Mouse (Mus musculus) MEL (cell line): ENCODE measurements around the gene Fam219a. TPM values are rescaled to one million over a fixed set of nuclear protein-coding genes. Genes with fewer than 3 reads are reported as not detected.

Experiments
- DNase-seq: peaks from one replicate; pipeline ENCODE4 v3.0.0; 2011; ENCODE audit warnings: low read depth, low spot score
- H3K27ac ChIP-seq: 2 replicates; pipeline ENCODE4 v1.5.1; 2012; ENCODE audit warnings: low read depth, mild to moderate bottlenecking, control low read depth, low read length, moderate library complexity; ENCODE audit not compliant: control insufficient read depth
- H3K27me3 ChIP-seq, 2 experiments: fragments of 150-350 bp in 1 of 2; sonication (generic) in 1 of 2; 2 replicates each; pipeline ENCODE4 v1.6.1; 2012; ENCODE audit warnings: low read length in 2 of 2, mild to moderate bottlenecking in 2 of 2, improper control_type of control experiment in 1 of 2, moderate library complexity in 1 of 2; ENCODE audit not compliant: insufficient read depth in 2 of 2, control insufficient read depth in 1 of 2
- H3K36me3 ChIP-seq, 2 experiments: 2 replicates each; pipeline ENCODE4 v1.6.1; 2012 to 2014; ENCODE audit warnings: low read length in 2 of 2, improper control_type of control experiment in 1 of 2, inconsistent platforms in 1 of 2, mild to moderate bottlenecking in 1 of 2; ENCODE audit not compliant: insufficient read depth in 2 of 2, control insufficient read depth in 1 of 2
- H3K4me1 ChIP-seq, 2 experiments: fragments of 150-350 bp in 1 of 2; sonication (generic) in 1 of 2; 2 replicates each; pipeline ENCODE4 v1.6.1; 2012; ENCODE audit warnings: low read length in 2 of 2, improper control_type of control experiment in 1 of 2, mild to moderate bottlenecking in 1 of 2; ENCODE audit not compliant: insufficient read depth in 2 of 2, control insufficient read depth in 1 of 2
- H3K4me3 ChIP-seq, 2 experiments: fragments of 150-350 bp in 1 of 2; sonication (generic) in 1 of 2; 2 replicates each; pipeline ENCODE4 v1.5.1; 2012; ENCODE audit warnings: low read depth in 2 of 2, low read length in 2 of 2, mild to moderate bottlenecking in 2 of 2, moderate library complexity in 2 of 2, control low read depth in 1 of 2, improper control_type of control experiment in 1 of 2; ENCODE audit not compliant: control insufficient read depth in 1 of 2, insufficient read depth in 1 of 2
- H3K79me2 ChIP-seq: 2 replicates; pipeline ENCODE4 v1.6.1; 2012; ENCODE audit warnings: mild to moderate bottlenecking, low read length, moderate library complexity; ENCODE audit not compliant: control insufficient read depth, poor library complexity, insufficient read depth
- H3K9ac ChIP-seq: 2 replicates; pipeline ENCODE4 v1.6.1; 2012; ENCODE audit warnings: low read depth, mild to moderate bottlenecking, control low read depth, low read length, moderate library complexity; ENCODE audit not compliant: control insufficient read depth, poor library complexity, severe bottlenecking
- H3K9me3 ChIP-seq: fragments of 150-350 bp; sonication (generic); replicated peaks from 2 replicates; pipeline ENCODE4 v1.6.1; 2012; ENCODE audit warnings: mild to moderate bottlenecking, low read length, improper control_type of control experiment, moderate library complexity; ENCODE audit not compliant: insufficient read depth
- CTCF ChIP-seq, 3 experiments: IDR thresholded peaks in 2 of 3; conservative IDR thresholded peaks in 1 of 3; 2 replicates each; pipeline ENCODE4 v1.5.1; 2011 to 2012; ENCODE audit warnings: low read length in 3 of 3, low read depth in 2 of 3, mild to moderate bottlenecking in 2 of 3, improper control_type of control experiment in 1 of 3, inconsistent platforms in 1 of 3, mixed read lengths in 1 of 3, moderate library complexity in 1 of 3; ENCODE audit not compliant: control insufficient read depth in 1 of 3, insufficient read depth in 1 of 3, poor library complexity in 1 of 3, severe bottlenecking in 1 of 3
- JUND ChIP-seq: IDR thresholded peaks from 2 replicates; pipeline ENCODE4 v1.6.1; 2011; ENCODE audit warnings: low read depth, mild to moderate bottlenecking, improper control_type of control experiment, low read length
- MAFK ChIP-seq: IDR thresholded peaks from 2 replicates; pipeline ENCODE4 v1.6.1; 2011; ENCODE audit warnings: low read depth, mild to moderate bottlenecking, low read length, improper control_type of control experiment, borderline replicate concordance
- MEF2A ChIP-seq: IDR thresholded peaks from 2 replicates; pipeline ENCODE4 v1.6.1; 2014; ENCODE audit warnings: low read depth, mild to moderate bottlenecking, inconsistent platforms, low read length, improper control_type of control experiment; ENCODE audit not compliant: poor library complexity, insufficient replicate concordance, severe bottlenecking; ENCODE audit errors: extremely low read depth
- MXI1 ChIP-seq: IDR thresholded peaks from 2 replicates; pipeline ENCODE4 v1.6.1; 2011; ENCODE audit warnings: mild to moderate bottlenecking, low read depth, low read length, improper control_type of control experiment
- MYC ChIP-seq: IDR thresholded peaks from 2 replicates; pipeline ENCODE4 v1.6.1; 2011; ENCODE audit warnings: low read depth, mild to moderate bottlenecking, low read length, improper control_type of control experiment, moderate library complexity
- NELFE ChIP-seq: IDR thresholded peaks from 2 replicates; pipeline ENCODE4 v1.6.1; 2011; ENCODE audit warnings: low read depth, low read length, improper control_type of control experiment
- NRF1 ChIP-seq: IDR thresholded peaks from 2 replicates; pipeline ENCODE4 v1.6.1; 2014; ENCODE audit warnings: low read depth, mild to moderate bottlenecking, inconsistent platforms, low read length, improper control_type of control experiment, moderate library complexity; ENCODE audit not compliant: poor library complexity, insufficient read depth, severe bottlenecking
- POLR2A ChIP-seq, 2 experiments: IDR thresholded peaks; 2 replicates each; pipeline ENCODE4 v1.6.1; 2011 to 2012; ENCODE audit warnings: low read length in 2 of 2, mild to moderate bottlenecking in 2 of 2, control low read depth in 1 of 2, improper control_type of control experiment in 1 of 2, low read depth in 1 of 2, moderate library complexity in 1 of 2; ENCODE audit not compliant: control insufficient read depth in 1 of 2, insufficient read depth in 1 of 2, poor library complexity in 1 of 2
- POLR2AphosphoS2 ChIP-seq: IDR thresholded peaks from 2 replicates; pipeline ENCODE4 v1.6.1; 2011; ENCODE audit warnings: low read length, improper control_type of control experiment
- RCOR1 ChIP-seq: IDR thresholded peaks from 2 replicates; pipeline ENCODE4 v1.6.1; 2012; ENCODE audit warnings: low read depth, mild to moderate bottlenecking, inconsistent platforms, low read length, improper control_type of control experiment
- SIN3A ChIP-seq: IDR thresholded peaks from 2 replicates; pipeline ENCODE4 v1.6.1; 2012; ENCODE audit warnings: low read length, improper control_type of control experiment, inconsistent platforms
- TCF12 ChIP-seq: IDR thresholded peaks from 2 replicates; pipeline ENCODE4 v1.6.1; 2014; ENCODE audit warnings: low read depth, mild to moderate bottlenecking, inconsistent platforms, low read length, improper control_type of control experiment, moderate library complexity
- UBTF ChIP-seq: IDR thresholded peaks from 2 replicates; pipeline ENCODE4 v1.6.1; 2012; ENCODE audit warnings: low read depth, mild to moderate bottlenecking, inconsistent platforms, low read length, improper control_type of control experiment, moderate library complexity, borderline replicate concordance; ENCODE audit not compliant: insufficient read depth
- USF2 ChIP-seq, 2 experiments: IDR thresholded peaks; 2 replicates each; pipeline ENCODE4 v1.6.1; 2011 to 2012; ENCODE audit warnings: improper control_type of control experiment in 2 of 2, low read length in 2 of 2, borderline replicate concordance in 1 of 2, inconsistent platforms in 1 of 2, low read depth in 1 of 2, mild to moderate bottlenecking in 1 of 2; ENCODE audit not compliant: insufficient read depth in 1 of 2
- ZC3H11A ChIP-seq: IDR thresholded peaks from 2 replicates; pipeline ENCODE4 v1.6.1; 2012; ENCODE audit warnings: low read depth, mild to moderate bottlenecking, inconsistent platforms, low read length, improper control_type of control experiment
- ZKSCAN1 ChIP-seq: IDR thresholded peaks from 2 replicates; pipeline ENCODE4 v1.6.1; 2012; ENCODE audit warnings: low read depth, mild to moderate bottlenecking, inconsistent platforms, low read length, improper control_type of control experiment, moderate library complexity
- ZMIZ1 ChIP-seq: IDR thresholded peaks from 2 replicates; pipeline ENCODE4 v1.6.1; 2012; ENCODE audit warnings: low read depth, mild to moderate bottlenecking, inconsistent platforms, low read length, improper control_type of control experiment, moderate library complexity
- polyA plus RNA-seq, 2 experiments: library from polyadenylated mRNA; stranded (reverse) in 1 of 2; unstranded in 1 of 2; fragments of >175 nt in 1 of 2; fragments of >200 nt in 1 of 2; gene quantifications; 2 replicates each; pipeline versions ENCODE4 v1.2.1 to v1.2.4; 2012; ENCODE audit warnings: low replicate concordance in 2 of 2, low read depth in 1 of 2; ENCODE audit not compliant: insufficient read length in 2 of 2, insufficient read depth in 1 of 2, missing spikeins in 1 of 2
- total RNA-seq: library from RNA; depleted of rRNA; stranded (reverse); fragments of 300-350 nt; gene quantifications from 2 replicates; pipeline ENCODE4 v1.2.3, GENCODE M21; 2012

Fam219a gene
- total and polyA plus RNA-seq, 3 experiments, result 0.85 to 3.8 TPM; not detected in 1

DNA sequence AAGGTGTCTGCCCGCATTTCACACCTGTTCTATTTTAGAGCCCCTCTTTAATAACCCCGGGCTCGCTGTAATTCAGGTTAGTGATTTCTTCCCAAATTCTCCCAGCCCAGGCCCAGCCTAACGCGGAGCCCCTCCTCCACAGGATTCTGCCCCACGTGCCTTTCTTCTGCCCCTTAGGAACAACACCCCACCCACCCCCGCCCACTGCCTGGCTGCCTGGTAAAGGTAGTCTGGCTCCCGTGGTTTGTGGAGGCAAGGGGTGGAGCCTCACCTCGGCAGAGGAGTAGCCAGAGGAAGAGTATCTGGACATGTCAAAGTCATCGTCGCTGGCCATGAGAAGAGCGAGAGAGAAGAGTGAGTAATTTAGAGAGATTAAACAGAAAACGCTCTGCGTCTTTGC, 48.7 kb downstream of the Fam219a start:
- no peak for DNase-seq
- Histone ChIP-seq H3K27me3 (0 out of 4 replicates have a peak, but pooled peaks cover 0 to 2% of the 10 kb centered on the region in 2 experiments), H3K4me1 (peaks cover 0 to 7% of the 10 kb centered on the region in 2 experiments; a peak in 2 of 4 replicates), H3K79me2 (no peaks in the 10 kb centered on the region), H3K36me3 (no peaks in the 10 kb centered on the region), H3K9me3 (no peaks in the 10 kb centered on the region), H3K4me3 (no peak overlapping the region), H3K27ac (no peak overlapping the region), H3K9ac (no peak overlapping the region)
- no peak for TF ChIP-seq ZC3H11A
- no peak for TF ChIP-seq NELFE
- no peak for TF ChIP-seq NRF1
- TF ChIP-seq ZMIZ1, result no peak

DNA sequence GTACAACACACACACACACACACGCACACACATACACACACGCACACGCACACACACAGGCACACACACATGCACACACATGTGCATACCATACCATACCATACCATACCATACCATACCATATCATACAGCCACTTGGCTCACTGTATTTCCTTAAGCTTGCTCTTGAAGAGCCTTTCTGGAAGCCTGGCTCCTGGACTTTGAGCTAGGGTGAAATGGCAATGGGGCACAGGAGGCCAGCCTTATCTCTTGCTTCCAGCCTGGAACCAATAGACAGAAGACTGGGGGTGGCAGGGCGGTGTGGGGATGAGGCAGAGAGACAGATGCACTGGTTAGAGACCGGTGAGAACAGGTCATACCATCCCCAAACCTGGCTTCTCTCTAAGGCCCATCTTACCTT, 50.1 kb downstream of the Fam219a start:
- H3K27me3 ChIP-seq, result 0 out of 4 replicates have a peak, but pooled peaks cover 0 to 2% of the 10 kb centered on the region in 2 experiments
- no peak overlapping the region for H3K9ac ChIP-seq
- no peaks in the 10 kb centered on the region for H3K36me3 ChIP-seq
- no peaks in the 10 kb centered on the region for H3K79me2 ChIP-seq
- peaks cover 0 to 7% of the 10 kb centered on the region in 2 experiments; a peak in 2 of 4 replicates for H3K4me1 ChIP-seq
- TF ChIP-seq TCF12 (no peak), USF2 (IDR thresholded peaks at IDR 0.05; ENCODE audit: borderline replicate concordance in 1 of 2, insufficient read depth in 1 of 2, low read depth in 1 of 2, low read length in 2 of 2) (no peak), POLR2AphosphoS2 (no peak), MYC (no peak), CTCF (IDR thresholded peaks at IDR 0.05 in 2 of 3, conservative IDR thresholded peaks at IDR 0.05 in 1 of 3; ENCODE audit: control insufficient read depth in 1 of 3, insufficient read depth in 1 of 3, low read depth in 2 of 3, low read length in 3 of 3, poor library complexity in 1 of 3, severe bottlenecking in 1 of 3) (no peak), MXI1 (no peak), MEF2A (no peak), POLR2A (IDR thresholded peaks at IDR 0.05; ENCODE audit: control insufficient read depth in 1 of 2, insufficient read depth in 1 of 2, low read depth in 1 of 2, low read length in 2 of 2, poor library complexity in 1 of 2) (no peak), RCOR1 (no peak), ZKSCAN1 (no peak), NELFE (no peak)
- DNase-seq, result no peak
- H3K9me3 ChIP-seq, result no peaks in the 10 kb centered on the region
- no peak overlapping the region for H3K4me3 ChIP-seq
- H3K27ac ChIP-seq, result no peak overlapping the region

DNA sequence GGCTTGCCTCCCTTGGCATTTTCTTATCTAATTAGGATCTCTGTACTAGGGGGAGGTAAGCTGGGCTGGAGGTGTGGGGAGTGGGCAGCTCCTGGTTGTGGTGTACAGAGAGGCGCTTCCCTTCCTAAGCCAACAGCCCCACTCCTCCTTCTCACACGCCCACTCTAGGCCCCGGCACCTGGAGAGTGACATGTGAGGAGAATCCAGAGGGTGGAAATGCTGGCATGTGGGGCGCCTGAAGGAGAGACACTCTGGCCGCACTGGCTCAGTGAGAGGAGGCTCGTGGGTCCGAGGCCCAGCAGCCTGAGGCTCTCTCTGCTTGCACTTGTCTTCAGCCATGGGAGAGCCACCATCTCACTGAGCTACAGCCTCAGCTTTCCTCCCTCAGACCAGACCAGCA, 51.0 kb downstream of the Fam219a start:
- Histone ChIP-seq H3K4me1 (no peaks in the 10 kb centered on the region), H3K4me3 (no peak overlapping the region), H3K9ac (no peak overlapping the region), H3K36me3 (no peaks in the 10 kb centered on the region), H3K27me3 (peaks cover 0 to 3% of the 10 kb centered on the region in 2 experiments; a peak in 1 of 4 replicates), H3K27ac (no peak overlapping the region), H3K9me3 (no peaks in the 10 kb centered on the region), H3K79me2 (no peaks in the 10 kb centered on the region)
- TF ChIP-seq CTCF (IDR thresholded peaks at IDR 0.05 in 2 of 3, conservative IDR thresholded peaks at IDR 0.05 in 1 of 3; ENCODE audit: control insufficient read depth in 1 of 3, insufficient read depth in 1 of 3, low read depth in 2 of 3, low read length in 3 of 3, poor library complexity in 1 of 3, severe bottlenecking in 1 of 3) (no peak), ZC3H11A (no peak), MAFK (no peak), JUND (no peak), UBTF (no peak), SIN3A (no peak)
- DNase-seq, result no peak
